Mouse (Mus musculus): ENCODE measurements around the gene Olfml3. TPM values are rescaled to one million over a fixed set of nuclear protein-coding genes. Genes with fewer than 3 reads are reported as not detected.
A peak's percentile ranks its signal among the peaks of the same experiment; 100 is the strongest.

Olfml3 gene
- polyA plus RNA-seq, 1 experiment from 2014 or later = 51.2 TPM

DNA sequence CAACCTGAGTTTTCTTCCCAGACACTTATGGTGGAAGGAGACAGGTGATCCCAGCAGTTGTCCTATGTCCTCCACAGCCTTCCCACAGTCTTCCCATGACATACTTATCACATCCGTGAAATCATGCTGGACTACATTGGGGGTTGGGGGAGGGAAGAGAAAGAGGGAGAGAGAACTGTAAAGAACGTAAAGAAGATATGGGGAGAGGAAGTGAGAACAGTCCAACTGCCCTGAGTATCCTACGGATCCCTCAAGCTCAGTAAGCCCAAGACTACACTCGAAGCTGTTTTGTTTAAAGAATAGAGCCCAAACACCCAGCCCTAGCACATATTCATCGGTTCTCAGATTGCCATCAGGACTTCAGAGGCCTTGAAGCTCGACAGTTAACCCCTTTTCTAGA is 40.9 kb upstream of the Olfml3 start:
- DNase-seq (ENCODE audit: low spot score) = no peak
- no peak for TF ChIP-seq CTCF (IDR thresholded peaks at IDR 0.05; ENCODE audit: low read depth)
- 84% methylated on average over 6 of the region's 6 CpGs for WGBS
- no peak for ATAC-seq (replicated peaks; ENCODE audit: low FRiP score, low read depth)
- Histone ChIP-seq H3K4me2 (ENCODE audit: low read length) (no peak overlapping the region), H3K9ac (ENCODE audit: low read depth, low read length) (no peak overlapping the region), H3K27me3 (ENCODE audit: insufficient read depth, low read length) (no peaks in the 10 kb centered on the region), H3K9me3 (replicated peaks; ENCODE audit: low read length) (no peaks in the 10 kb centered on the region), H3K36me3 (ENCODE audit: insufficient read depth, low read length) (peaks cover 13% of the 10 kb centered on the region), H3K27ac (no peak overlapping the region), H3K4me1 (replicated peaks; ENCODE audit: insufficient read depth, low read length) (0 out of 2 replicates have a peak, but pooled peaks cover under 1% of the 10 kb centered on the region), H3K4me3 (replicated peaks; ENCODE audit: low read depth, low read length) (no peak overlapping the region)

DNA sequence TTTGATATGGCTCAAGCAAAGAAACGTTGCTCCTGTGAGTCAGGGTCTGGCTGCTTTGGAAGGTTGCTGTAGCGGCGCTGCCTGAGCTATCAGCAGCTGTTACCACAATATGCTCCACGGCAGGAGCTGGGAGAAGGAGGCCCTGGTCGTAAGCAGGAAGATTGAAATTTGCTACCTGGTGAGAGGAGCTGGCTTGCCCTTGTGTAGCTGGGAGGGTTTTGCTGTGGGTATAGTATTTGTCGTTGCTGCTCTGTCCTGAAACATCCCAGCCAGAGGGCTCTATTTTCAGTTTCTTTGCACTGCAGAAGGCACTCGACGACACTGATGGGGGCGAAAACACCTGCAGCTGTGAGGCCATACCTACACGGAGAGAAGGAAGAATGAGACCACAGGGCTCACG is 40.1 kb upstream of the Olfml3 start:
- 87% methylated on average over 11 of the region's 11 CpGs for WGBS
- H3K4me1 ChIP-seq (replicated peaks; ENCODE audit: insufficient read depth, low read length) = peaks cover 6% of the 10 kb centered on the region; the same call in 1 of the 2 replicates

DNA sequence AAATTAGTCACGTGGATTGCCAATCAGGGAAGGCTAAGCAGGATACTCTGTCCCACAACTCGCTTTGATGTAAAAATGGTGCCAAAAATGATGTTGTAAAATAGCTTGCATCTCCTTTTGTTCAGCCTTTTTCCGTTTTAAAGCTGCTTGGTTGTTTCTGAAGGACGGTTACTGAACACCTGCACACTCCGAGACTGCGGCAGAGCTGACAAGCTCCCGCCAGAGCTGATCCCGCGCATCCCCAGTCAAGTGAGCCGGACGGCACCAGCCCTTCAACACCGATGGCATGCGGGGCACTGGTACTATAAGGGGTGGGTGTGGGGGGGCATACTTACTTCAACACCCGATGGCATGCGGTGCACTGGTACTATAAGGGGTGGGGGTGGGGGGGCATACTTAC is 36.2 kb upstream of the Olfml3 start:
- Histone ChIP-seq H3K4me3 (replicated peaks; ENCODE audit: low read depth, low read length) (no peak overlapping the region), H3K4me1 (replicated peaks; ENCODE audit: insufficient read depth, low read length) (peaks cover 19% of the 10 kb centered on the region; the same call in 1 of the 2 replicates), H3K4me2 (ENCODE audit: low read length) (no peak overlapping the region), H3K27ac (no peak overlapping the region), H3K9me3 (replicated peaks; ENCODE audit: low read length) (no peaks in the 10 kb centered on the region), H3K27me3 (ENCODE audit: insufficient read depth, low read length) (no peaks in the 10 kb centered on the region), H3K9ac (ENCODE audit: low read depth, low read length) (no peak overlapping the region), H3K36me3 (ENCODE audit: insufficient read depth, low read length) (peaks cover 13% of the 10 kb centered on the region)
- TF ChIP-seq CTCF (IDR thresholded peaks at IDR 0.05; ENCODE audit: low read depth) = no peak
- 81% methylated on average over 14 of the region's 15 CpGs for WGBS
- no peak for DNase-seq (ENCODE audit: low spot score)
- ATAC-seq (replicated peaks; ENCODE audit: low FRiP score, low read depth) = no peak

More for the DNA sequence above, 40.1 kb upstream of the Olfml3 start:
- TF ChIP-seq CTCF (IDR thresholded peaks at IDR 0.05; ENCODE audit: low read depth) = no peak
- Histone ChIP-seq H3K27ac (no peak overlapping the region), H3K9me3 (replicated peaks; ENCODE audit: low read length) (no peaks in the 10 kb centered on the region), H3K9ac (ENCODE audit: low read depth, low read length) (no peak overlapping the region), H3K4me2 (ENCODE audit: low read length) (no peak overlapping the region), H3K36me3 (ENCODE audit: insufficient read depth, low read length) (peaks cover 13% of the 10 kb centered on the region), H3K4me3 (replicated peaks; ENCODE audit: low read depth, low read length) (no peak overlapping the region), H3K27me3 (ENCODE audit: insufficient read depth, low read length) (no peaks in the 10 kb centered on the region)
- DNase-seq (ENCODE audit: low spot score) (no peak), ATAC-seq (replicated peaks; ENCODE audit: low FRiP score, low read depth) (no peak)

DNA sequence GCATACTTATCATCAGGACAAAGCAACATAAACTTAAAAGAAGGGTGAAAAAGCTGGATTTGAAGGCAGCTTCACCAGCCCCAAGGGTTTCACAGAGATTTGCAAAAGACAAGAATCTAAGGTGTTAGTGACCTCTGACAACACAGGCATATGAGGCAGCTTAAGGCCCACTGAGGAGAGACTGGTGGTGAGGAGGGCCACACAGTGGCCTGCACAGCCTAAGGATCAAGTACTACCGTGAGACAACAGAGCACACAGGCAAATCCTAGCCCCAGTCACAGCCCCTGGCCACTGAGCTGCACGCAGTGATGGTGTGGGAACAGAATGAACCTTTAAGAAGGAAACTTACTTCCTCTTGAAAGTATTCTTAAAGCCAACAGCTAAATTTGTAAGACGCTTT is 35.7 kb upstream of the Olfml3 start:
- peaks cover 17% of the 10 kb centered on the region for H3K36me3 ChIP-seq (ENCODE audit: insufficient read depth, low read length)
- peaks cover 19% of the 10 kb centered on the region; the same call in 1 of the 2 replicates for H3K4me1 ChIP-seq (replicated peaks; ENCODE audit: insufficient read depth, low read length)
- TF ChIP-seq CTCF (IDR thresholded peaks at IDR 0.05; ENCODE audit: low read depth) = no peak
- no peaks in the 10 kb centered on the region for H3K9me3 ChIP-seq (replicated peaks; ENCODE audit: low read length)
- 77% methylated on average over 3 of the region's 3 CpGs for WGBS
- DNase-seq (ENCODE audit: low spot score) (no peak), ATAC-seq (replicated peaks; ENCODE audit: low FRiP score, low read depth) (no peak)
- H3K27me3 ChIP-seq (ENCODE audit: insufficient read depth, low read length) = no peaks in the 10 kb centered on the region
- H3K27ac ChIP-seq = peak overlapping the region; percentile 68
- no peak overlapping the region for H3K9ac ChIP-seq (ENCODE audit: low read depth, low read length)
- no peak overlapping the region for H3K4me2 ChIP-seq (ENCODE audit: low read length)
- no peak overlapping the region for H3K4me3 ChIP-seq (replicated peaks; ENCODE audit: low read depth, low read length)

DNA sequence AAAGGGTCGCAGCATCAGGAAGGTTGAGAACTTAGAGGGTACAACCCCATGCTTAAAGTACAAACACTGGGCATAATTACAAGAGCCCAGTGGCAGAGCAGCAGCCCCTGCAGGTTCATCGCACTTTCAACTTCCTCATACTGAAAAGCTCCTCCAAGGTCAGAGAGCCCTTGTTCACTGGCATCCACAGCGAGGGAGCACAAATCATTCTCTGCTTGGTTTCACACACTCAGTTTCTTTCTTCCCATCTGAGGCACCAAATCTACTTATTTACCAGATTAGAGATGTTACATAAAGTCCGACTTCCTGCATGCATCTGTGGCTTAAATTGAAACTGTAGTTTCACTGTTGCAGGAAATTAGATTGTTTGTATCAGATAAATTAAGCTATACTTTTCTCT is 35.0 kb upstream of the Olfml3 start:
- Histone ChIP-seq H3K27ac (peak overlapping the region; percentile 68), H3K9me3 (replicated peaks; ENCODE audit: low read length) (no peaks in the 10 kb centered on the region), H3K27me3 (ENCODE audit: insufficient read depth, low read length) (no peaks in the 10 kb centered on the region), H3K4me1 (replicated peaks; ENCODE audit: insufficient read depth, low read length) (peaks cover 19% of the 10 kb centered on the region; the same call in 1 of the 2 replicates), H3K9ac (ENCODE audit: low read depth, low read length) (no peak overlapping the region), H3K4me3 (replicated peaks; ENCODE audit: low read depth, low read length) (no peak overlapping the region), H3K4me2 (ENCODE audit: low read length) (no peak overlapping the region), H3K36me3 (ENCODE audit: insufficient read depth, low read length) (peaks cover 19% of the 10 kb centered on the region)
- 34% methylated on average over 4 of the region's 4 CpGs for WGBS
- peak; percentile 42 for DNase-seq (ENCODE audit: low spot score)
- TF ChIP-seq CTCF (IDR thresholded peaks at IDR 0.05; ENCODE audit: low read depth) = no peak
- ATAC-seq (replicated peaks; ENCODE audit: low FRiP score, low read depth) = no peak

DNA sequence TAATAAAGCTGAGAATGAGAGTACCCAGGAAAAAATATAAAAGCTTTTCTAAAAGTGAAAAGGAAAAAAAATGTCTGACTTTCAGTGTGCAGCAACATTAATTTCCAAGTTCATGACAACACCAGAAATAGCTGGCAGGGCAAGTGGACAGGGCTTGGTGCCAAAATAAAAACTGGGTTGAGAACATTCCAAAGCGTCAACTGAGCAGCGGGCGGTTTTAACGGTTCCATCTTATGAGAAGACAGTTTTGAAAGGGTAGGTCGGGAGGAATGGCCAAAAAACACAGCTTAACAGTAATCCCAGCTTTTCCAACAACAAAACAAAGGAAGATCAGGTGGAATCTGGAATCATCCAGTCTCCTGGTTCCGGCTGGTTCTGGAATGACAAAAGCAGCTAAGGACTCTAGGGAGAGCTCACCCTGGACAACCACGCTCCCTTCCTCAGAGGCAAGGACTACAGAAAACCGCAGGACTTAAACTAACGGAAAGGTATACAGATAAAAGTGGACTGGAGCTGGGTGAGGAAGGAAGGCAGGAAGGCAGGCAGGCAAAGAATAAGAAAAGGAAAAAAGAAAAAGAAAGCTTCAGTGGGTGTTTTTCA is 33.8 kb upstream of the Olfml3 start:
- H3K27ac ChIP-seq = peak overlapping the region; percentile 71
- no peak for ATAC-seq (replicated peaks; ENCODE audit: low FRiP score, low read depth)
- no peak overlapping the region for H3K9ac ChIP-seq (ENCODE audit: low read depth, low read length)
- H3K4me1 ChIP-seq (replicated peaks; ENCODE audit: insufficient read depth, low read length) = peaks cover 19% of the 10 kb centered on the region; the same call in 1 of the 2 replicates
- 0 out of 2 replicates have a peak, but pooled peaks cover 9% of the 10 kb centered on the region for H3K36me3 ChIP-seq (ENCODE audit: insufficient read depth, low read length)
- no peak for TF ChIP-seq CTCF (IDR thresholded peaks at IDR 0.05; ENCODE audit: low read depth)
- WGBS = 42% methylated on average over 9 of the region's 9 CpGs
- peak; percentile 63 for DNase-seq (ENCODE audit: low spot score)
- no peak overlapping the region for H3K4me3 ChIP-seq (replicated peaks; ENCODE audit: low read depth, low read length)
- no peaks in the 10 kb centered on the region for H3K27me3 ChIP-seq (ENCODE audit: insufficient read depth, low read length)
- H3K4me2 ChIP-seq (ENCODE audit: low read length) = no peak overlapping the region
- no peaks in the 10 kb centered on the region for H3K9me3 ChIP-seq (replicated peaks; ENCODE audit: low read length)

Data from kidney, postnatal 0 days (tissue).